Mouse (Mus musculus): ENCODE results near the gene Tctn1.
A peak's percentile ranks its signal among the peaks of the same experiment; 100 is the strongest.

Gene Tctn1

GRCm38 (mm10) chr5:122263933-122264905 lies at the start of gene Tctn1:
TSS of gene Tctn1 (minus strand) at chr5:122264460.
- DNase-seq (ENCODE audit: low spot score), result peak; percentile 96

- no peak for DNase-seq (ENCODE audit: low spot score)
Observed at GRCm38 (mm10) chr5:122312942-122313684, 48.9 kb upstream of the Tctn1 start.

GRCm38 (mm10) chr5:122312346-122312745 lies 48.1 kb upstream of the Tctn1 start:
- no peak for DNase-seq (ENCODE audit: low spot score)

GRCm38 (mm10) chr5:122311692-122312091 lies 47.4 kb upstream of the Tctn1 start:
- no peak for DNase-seq (ENCODE audit: low spot score)

GRCm38 (mm10) chr5:122310699-122311098 lies 46.4 kb upstream of the Tctn1 start:
- DNase-seq (ENCODE audit: low spot score), result no peak

GRCm38 (mm10) chr5:122306536-122306935 lies 42.3 kb upstream of the Tctn1 start:
- DNase-seq (ENCODE audit: low spot score), result no peak

- DNase-seq (ENCODE audit: low spot score), result no peak
Observed at GRCm38 (mm10) chr5:122305472-122305871, 41.2 kb upstream of the Tctn1 start.

GRCm38 (mm10) chr5:122304541-122304940 lies 40.3 kb upstream of the Tctn1 start:
- no peak for DNase-seq (ENCODE audit: low spot score)

GRCm38 (mm10) chr5:122303937-122304336 lies 39.7 kb upstream of the Tctn1 start:
- DNase-seq (ENCODE audit: low spot score), result no peak

GRCm38 (mm10) chr5:122302810-122303745 lies 38.8 kb upstream of the Tctn1 start:
- peak; percentile 29 for DNase-seq (ENCODE audit: low spot score)

- DNase-seq (ENCODE audit: low spot score), result no peak
Observed at GRCm38 (mm10) chr5:122300071-122300518, 35.8 kb upstream of the Tctn1 start.

GRCm38 (mm10) chr5:122295113-122295935 lies 31.1 kb upstream of the Tctn1 start:
- no peak for DNase-seq (ENCODE audit: low spot score)

- DNase-seq (ENCODE audit: low spot score), result no peak
Observed at GRCm38 (mm10) chr5:122294219-122294735, 30.0 kb upstream of the Tctn1 start.

- no peak for DNase-seq (ENCODE audit: low spot score)
Observed at GRCm38 (mm10) chr5:122293131-122293530, 28.9 kb upstream of the Tctn1 start.

GRCm38 (mm10) chr5:122291553-122292339 lies 27.5 kb upstream of the Tctn1 start:
- no peak for DNase-seq (ENCODE audit: low spot score)

GRCm38 (mm10) chr5:122291149-122291548 lies 26.9 kb upstream of the Tctn1 start:
- no peak for DNase-seq (ENCODE audit: low spot score)

GRCm38 (mm10) chr5:122288147-122288811 lies 24.0 kb upstream of the Tctn1 start:
- DNase-seq (ENCODE audit: low spot score), result no peak

- DNase-seq (ENCODE audit: low spot score), result no peak
Observed at GRCm38 (mm10) chr5:122287026-122287425, 22.8 kb upstream of the Tctn1 start.

- DNase-seq (ENCODE audit: low spot score), result no peak
Observed at GRCm38 (mm10) chr5:122286191-122286590, 21.9 kb upstream of the Tctn1 start.

All from retina, embryonic 14.5 days (tissue).